Mouse (Mus musculus): ENCODE results near the gene Zg16. TPM values are rescaled to one million over a fixed set of nuclear protein-coding genes. Genes with fewer than 3 reads are reported as not detected.
A peak's percentile ranks its signal among the peaks of the same experiment; 100 is the strongest.

The Zg16 gene
- total RNA-seq, 2 experiments from 2014 or later, result 1.7 to 4.4 TPM

DNA sequence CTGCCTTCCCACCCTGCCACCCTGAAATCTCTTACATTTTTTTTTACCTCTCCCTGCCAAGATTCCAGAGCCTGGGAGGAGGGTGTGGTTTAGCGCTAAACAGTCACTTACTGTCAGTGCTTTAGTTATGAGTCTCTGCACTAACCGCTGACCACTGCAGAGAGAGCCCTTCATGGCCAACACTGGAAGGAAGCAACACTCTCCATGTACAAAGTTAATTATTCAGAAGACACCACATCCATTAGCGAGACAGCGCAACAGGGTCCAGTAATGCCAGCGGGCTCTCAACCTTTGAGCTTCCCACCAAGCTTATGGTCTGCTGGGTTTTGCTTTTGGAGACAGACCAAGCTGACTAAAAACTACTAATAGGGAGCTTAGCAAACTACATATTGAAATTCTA, 10.9 kb downstream of the Zg16 start:
- ATAC-seq (replicated peaks; ENCODE audit: poor library complexity), result no peak

DNA sequence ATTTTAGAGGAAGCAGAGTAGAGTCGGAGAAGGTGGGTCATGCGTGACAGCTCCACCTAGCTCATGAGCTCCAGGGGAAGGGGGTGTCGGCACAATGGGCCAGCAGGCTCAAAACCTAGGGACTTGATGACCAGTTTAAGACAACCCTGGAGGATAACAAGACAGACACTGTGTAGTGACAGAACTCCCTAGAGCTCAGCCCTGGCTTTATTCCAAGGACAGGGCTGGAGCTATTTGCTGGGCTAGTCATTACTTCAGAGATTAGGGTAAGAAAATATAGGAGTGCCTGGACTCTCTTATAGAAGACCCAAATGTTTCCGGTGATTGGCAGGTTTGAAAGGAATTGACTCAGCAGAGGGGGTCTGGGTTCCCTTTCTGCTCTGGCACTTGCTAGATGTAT, 13.9 kb downstream of the Zg16 start:
- ATAC-seq (replicated peaks; ENCODE audit: poor library complexity), result no peak

DNA sequence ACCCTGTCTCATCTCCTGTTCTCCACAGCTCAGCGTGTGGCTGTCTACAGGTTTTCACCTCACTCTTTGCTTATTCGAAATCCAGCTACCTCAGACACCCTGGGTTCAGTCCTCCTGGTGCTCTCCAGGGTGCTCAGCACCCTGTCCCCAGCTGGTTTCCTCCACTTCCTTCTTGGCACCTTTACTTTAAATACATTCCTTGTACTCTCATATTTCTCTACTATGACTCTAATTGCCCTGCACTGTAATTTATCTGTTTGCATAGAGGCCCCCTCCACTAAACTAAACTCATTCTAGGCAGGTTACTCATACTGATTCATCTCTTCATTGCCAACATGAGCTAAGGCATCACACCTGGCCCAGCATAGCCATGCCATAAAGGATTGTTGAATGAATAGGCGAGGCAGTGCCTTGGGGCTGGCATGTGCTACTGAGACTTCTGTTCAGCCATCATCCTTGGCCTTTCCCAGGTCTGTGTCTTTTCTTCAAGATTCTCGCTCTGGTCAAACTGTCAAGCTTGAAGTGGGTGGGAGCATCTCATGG, 16.2 kb downstream of the Zg16 start:
- ATAC-seq (replicated peaks; ENCODE audit: poor library complexity), result no peak

- ATAC-seq (replicated peaks; ENCODE audit: poor library complexity), result no peak
Measured at GRCm38 (mm10) chr7:127066317-127066716, 20.8 kb downstream of the Zg16 start.

- peak; percentile 39; the same call in 1 of the 2 replicates for ATAC-seq (replicated peaks; ENCODE audit: poor library complexity)
Measured at GRCm38 (mm10) chr7:127065538-127065937, 21.6 kb downstream of the Zg16 start.

DNA sequence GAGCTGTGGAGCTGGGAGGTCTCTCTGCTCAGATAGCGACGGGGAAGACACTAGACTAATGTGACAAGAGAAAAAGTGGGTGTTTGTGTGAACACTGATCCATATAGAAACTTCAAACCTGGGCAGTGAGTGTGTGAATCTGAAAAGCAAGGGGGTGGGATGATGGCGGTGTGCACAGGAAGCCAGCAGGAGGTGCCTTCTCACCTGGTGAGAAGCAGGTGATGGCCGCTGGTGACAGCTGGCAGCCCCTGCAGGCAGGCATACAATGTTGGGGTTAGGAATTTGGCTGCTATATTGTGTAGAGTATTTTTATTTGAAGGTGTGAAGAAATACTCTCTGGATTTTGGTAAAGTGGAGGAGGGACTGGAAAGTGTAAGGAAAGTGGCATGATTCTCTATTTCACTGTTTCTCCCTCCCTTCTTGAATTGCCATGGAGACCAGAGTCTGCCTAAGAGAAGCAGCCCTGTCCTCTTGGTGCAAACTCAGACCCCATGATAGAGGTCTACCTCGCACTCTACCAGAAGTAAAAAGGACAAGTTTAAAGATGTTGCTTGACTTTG, 32.0 kb downstream of the Zg16 start:
- ATAC-seq (replicated peaks; ENCODE audit: poor library complexity), result no peak

DNA sequence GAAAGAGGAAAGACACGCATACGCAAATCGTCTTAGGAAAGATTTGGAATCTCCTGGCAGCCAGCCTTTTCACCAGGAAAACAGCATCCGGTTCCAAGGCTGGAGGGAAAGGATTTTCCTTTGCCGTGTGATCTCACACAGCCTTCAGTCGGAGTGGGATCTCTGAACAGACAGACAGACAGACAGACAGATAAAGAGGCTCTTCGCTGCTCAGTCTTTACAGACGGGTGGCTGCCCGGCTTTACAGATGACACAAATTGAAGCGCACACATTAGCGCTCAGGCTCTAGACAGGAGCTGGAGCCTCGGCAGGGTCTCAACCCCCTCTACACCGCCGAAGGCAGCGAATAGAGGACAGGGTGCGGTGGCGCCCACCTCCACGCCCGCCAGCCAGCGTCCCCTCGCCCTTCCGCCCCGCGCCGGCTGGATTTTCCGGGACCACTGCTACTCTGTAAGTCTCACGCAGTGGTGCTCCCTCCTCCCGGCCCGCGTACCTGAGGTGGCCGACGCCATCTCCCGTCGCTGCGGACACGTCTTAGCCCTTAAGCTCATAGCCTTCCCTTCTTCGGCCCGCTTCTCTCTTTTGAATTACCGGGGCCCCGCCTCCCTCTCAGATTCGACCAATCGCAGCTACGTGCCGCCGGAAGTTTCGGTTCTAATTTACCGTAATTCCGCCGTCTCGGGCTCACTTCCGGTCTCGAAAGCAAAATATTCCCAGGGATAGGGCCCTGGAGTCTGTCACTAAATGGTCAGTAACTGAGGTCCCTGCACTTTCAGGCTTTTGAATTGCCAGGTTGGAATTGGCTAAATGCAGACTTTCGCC, 45.1 kb downstream of the Zg16 start, which contains the start of gene Kif22:
Kif22 (minus strand) TSS at position 621 of the 822 bp plus-strand sequence.
- ATAC-seq (replicated peaks; ENCODE audit: poor library complexity), result peak; percentile 99

GRCm38 (mm10) chr7:127031244-127031643, 55.9 kb downstream of the Zg16 start:
- no peak for ATAC-seq (replicated peaks; ENCODE audit: poor library complexity)

DNA sequence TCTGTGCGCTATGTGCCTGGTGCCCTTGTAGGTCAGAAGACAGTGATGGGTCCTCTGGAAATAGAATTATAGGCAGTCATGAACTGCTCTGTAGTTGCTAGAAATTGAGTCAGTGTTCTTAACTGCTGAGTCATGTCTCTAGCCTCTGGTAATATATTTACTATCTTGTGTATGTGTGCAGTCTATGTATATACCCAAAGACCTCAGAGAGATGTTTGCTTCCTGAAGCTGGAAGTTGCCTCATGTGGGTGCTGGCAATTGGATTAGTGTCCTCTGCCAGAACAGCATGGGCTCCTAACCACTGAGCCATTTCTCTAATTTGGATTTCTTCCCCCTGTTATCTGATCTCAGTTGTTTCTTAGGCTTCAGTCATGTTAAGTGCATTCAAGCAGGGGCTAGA, 57.0 kb downstream of the Zg16 start:
- no peak for ATAC-seq (replicated peaks; ENCODE audit: poor library complexity)

- no peak for ATAC-seq (replicated peaks; ENCODE audit: poor library complexity)
Measured at GRCm38 (mm10) chr7:127027885-127028284, 59.2 kb downstream of the Zg16 start.

- ATAC-seq (replicated peaks; ENCODE audit: poor library complexity), result peak; percentile 72
Measured at GRCm38 (mm10) chr7:127026984-127027726, 60.0 kb downstream of the Zg16 start, which contains the start of gene Maz. Gene Maz, minus strand, starts transcription at chr7:127027037.

DNA sequence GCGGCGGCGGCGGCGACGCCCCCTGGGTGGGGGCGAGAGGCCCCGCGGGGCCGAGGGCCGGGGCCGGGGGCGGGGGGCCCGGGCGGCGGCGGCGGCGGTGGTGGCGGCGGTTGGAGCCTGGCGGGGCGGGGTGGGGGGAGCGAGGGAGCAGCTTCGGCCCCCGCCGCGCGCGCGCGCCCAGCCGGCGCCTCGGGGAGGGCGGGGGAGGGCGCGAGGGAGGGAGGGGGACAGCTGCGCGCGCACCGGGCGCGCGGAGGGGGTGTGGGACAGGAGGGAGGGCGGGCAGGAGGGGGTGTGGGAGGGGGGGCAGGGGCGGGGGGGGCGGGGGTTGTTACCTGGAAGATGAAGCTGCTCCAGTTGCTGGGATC, 60.5 kb downstream of the Zg16 start:
- peak; percentile 0; the same call in 1 of the 2 replicates for ATAC-seq (replicated peaks; ENCODE audit: poor library complexity)

DNA sequence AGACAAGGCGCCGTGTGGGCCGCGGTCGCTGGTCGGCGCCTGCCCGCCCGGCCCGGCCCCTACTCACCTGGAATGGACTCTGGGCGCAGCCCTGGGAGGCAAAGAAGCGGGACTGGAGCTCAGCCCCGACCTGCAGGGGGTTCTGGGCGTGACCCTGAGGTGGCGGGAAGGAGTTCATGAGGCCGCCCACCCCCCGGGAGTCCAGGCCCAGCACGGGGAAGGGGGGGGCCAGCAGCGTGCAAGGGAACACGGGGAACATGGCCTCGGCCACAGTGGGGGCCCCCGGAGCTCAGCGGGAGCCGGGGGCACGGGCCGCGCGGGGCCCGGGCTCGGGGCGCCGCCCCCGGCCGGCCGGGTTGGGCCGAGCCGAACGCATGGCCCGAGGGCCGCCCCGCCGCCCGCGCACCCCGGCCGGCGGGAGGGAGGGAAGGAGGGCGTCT, 60.9 kb downstream of the Zg16 start:
- ATAC-seq (replicated peaks; ENCODE audit: poor library complexity), result 0 out of 2 replicates have a peak, but pooled peaks have one; percentile 6

GRCm38 (mm10) chr7:127025556-127026160, 61.5 kb downstream of the Zg16 start:
- no peak for ATAC-seq (replicated peaks; ENCODE audit: poor library complexity)

DNA sequence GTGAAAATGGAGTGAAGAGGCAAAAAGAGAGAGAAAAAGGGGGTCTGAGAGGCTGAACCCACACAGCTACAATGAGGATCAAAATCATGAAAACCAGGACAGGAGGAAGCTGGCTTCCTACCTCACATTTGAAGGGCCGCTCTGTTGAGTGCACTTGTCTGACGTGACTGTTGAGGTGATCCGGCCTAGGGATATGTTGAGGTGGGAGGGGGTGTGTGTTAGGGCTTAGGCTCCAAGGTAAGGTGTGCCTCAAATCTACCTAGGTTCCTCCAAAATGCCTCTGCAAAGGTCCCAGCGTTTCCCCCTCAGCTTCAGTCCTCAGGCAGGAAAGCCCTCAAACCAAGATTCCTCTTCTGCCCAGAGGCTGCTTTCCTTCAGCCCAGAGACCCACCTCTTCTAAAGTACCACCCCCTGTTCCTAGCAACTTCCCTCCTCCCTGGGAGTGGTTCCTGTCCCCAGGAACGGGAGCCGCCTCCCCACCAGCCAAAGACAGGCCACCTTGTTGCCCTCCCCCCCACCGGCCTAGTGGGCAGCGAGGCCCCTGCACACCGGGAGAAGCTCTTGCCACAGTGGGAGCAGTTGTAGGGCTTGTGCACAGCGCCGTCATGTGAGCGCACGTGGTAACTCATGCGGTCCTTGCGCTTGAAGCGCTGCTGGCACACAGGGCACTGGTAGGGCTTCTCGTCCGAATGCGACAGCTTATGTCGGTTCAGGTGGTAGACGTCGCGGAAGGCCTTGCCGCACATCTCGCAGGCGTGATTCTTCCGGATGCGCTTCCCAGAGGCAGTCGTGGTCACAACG, 62.2 kb downstream of the Zg16 start:
- ATAC-seq (replicated peaks; ENCODE audit: poor library complexity), result peak; percentile 20

GRCm38 (mm10) chr7:127023896-127024690, 63.0 kb downstream of the Zg16 start:
- ATAC-seq (replicated peaks; ENCODE audit: poor library complexity), result no peak

GRCm38 (mm10) chr7:127023272-127023691, 63.8 kb downstream of the Zg16 start:
- ATAC-seq (replicated peaks; ENCODE audit: poor library complexity), result no peak

DNA sequence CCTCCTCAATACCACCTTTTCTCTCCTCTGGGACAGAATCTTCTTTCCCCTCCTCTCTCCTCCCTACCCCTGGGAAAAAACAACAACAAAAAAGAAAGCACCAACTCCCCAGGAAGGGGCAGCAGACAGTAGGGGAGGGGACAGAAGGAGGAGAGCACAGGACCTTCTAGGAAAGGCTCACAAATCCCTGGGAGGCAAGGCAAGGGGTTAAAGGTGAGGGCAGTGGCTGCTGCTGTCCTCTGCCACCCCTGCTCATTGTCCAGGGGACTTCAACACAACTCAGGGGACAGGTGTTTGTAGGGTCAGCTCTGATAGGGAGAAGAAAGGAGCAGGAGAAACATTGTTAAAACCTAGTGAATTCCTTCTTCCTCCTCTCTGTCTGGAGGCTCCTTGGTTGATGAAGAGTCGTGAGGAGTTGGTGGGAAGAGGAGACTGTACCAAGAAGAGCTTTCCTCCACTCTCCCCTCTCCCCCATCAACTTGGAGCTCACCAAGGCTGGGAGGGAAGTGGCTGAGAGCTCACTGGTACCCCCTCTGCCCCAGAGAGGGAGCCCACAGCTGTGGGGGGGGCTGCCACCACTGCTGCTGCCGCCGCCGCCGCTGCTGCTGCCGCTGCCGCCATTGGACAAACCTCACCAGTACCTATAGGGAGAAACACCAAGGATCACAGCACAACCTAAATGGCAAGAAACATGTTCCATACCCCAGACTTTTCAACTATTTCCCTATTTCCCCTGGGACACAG, 64.4 kb downstream of the Zg16 start:
- ATAC-seq (replicated peaks; ENCODE audit: poor library complexity), result no peak
